9 mouse cellular contexts compared by ENCODE assay signal in the genomic region with DNA sequence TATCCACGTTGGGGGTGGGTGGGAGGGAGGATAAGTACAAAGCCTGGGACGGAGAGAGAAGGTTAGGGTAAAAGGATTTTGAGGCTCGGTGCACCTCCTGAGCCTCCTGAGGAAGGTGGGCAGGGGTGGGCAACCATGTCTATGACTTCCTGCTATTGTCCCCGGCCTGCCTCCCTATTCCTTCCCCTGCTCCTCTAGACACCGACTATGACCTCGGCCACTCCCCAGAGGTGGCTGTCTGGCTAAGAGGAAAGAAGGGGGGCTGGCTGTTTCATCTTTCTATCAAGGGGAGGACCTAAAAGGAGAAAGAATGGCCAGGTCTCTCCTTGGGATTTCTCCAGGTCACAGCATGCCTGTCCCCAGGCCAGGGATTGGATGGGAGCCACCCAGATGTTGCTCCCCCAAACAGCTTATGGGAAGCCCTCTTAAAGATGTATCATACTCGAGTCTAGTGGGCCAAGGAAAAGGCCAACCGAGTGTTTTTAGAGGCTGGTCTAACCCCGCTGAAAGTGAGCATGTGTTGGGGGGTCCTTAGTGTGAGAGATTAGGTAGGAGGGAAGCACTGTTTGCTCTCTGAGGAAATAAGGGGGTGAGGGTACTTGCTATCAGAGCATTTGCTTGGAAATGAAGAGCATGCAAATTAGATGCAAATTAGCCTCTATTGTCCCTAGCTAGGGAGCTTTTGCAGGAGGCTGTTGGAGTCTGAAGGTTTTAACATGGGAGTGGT. TPM values are rescaled to one million over a fixed set of nuclear protein-coding genes. Genes with fewer than 3 reads are reported as not detected.
DNase-seq lines count a peak whose midpoint lies in the region; ATAC-seq and TF ChIP-seq lines count a peak whose summit lies in the region.
"Had no signal": no experiment of that assay in that cellular context is flagged by ENCODE, and none has a peak within 500 bp of the region (broad histone marks: within the 10 kb centered on the region; RNA-seq: fewer than 3 reads in every experiment).

No protein-coding gene starts in this region.

- no peak for ATAC-seq in heart, embryonic 13.5 days (ENCODE audit: extremely low read depth, insufficient number of reproducible peaks, low FRiP score, low TSS enrichment)
- ATAC-seq in liver, embryonic 13.5 days (ENCODE audit: low read depth): no peak

- peak overlapping the region; percentile 94 for H3K4me2 ChIP-seq in heart, embryonic 13.5 days
- peak overlapping the region; percentile 95 for H3K4me2 ChIP-seq in liver, embryonic 13.5 days

- intact Hi-C loops in left cerebral cortex, postnatal 36 days (cut with DNase I): no loop called here

- TF ChIP-seq EP300 in ES-Bruce4 (IDR thresholded peaks at IDR 0.05; ENCODE audit: insufficient read depth, low read depth, low read length): no peak

- H3K27me3 ChIP-seq in ES-Bruce4 (ENCODE audit: control insufficient read depth, insufficient read depth, low read length, poor library complexity, severe bottlenecking): no peaks in the 10 kb centered on the region
- H3K27me3 ChIP-seq in heart, embryonic 13.5 days (replicated peaks): peaks cover 9% of the 10 kb centered on the region; the same call in 1 of the 2 replicates
- peaks cover 56% of the 10 kb centered on the region for H3K27me3 ChIP-seq in liver, embryonic 13.5 days

- DNase-seq in embryo, embryonic 11 days: peak; percentile 20
- no peak for DNase-seq in embryo, embryonic 10.5 days (ENCODE audit: low spot score)
- DNase-seq in liver, embryonic 13.5 days: no peak
- DNase-seq in spleen, postnatal 4 days (ENCODE audit: low spot score in 2 of 2): no peak
- no peak for DNase-seq in left cerebral cortex, postnatal 36 days (ENCODE audit: low spot score in 2 of 2)
- no peak for DNase-seq in adrenal gland, adult 8-10 months

- H3K27ac ChIP-seq in ES-Bruce4 (ENCODE audit: insufficient read depth, low read length): peak overlapping the region; percentile 65; the same call in 1 of the 2 replicates
- no peak overlapping the region for H3K27ac ChIP-seq in heart, embryonic 13.5 days (replicated peaks)
- H3K27ac ChIP-seq in liver, embryonic 13.5 days: no peak overlapping the region

- TF ChIP-seq POLR2A in ES-Bruce4 (IDR thresholded peaks at IDR 0.05; ENCODE audit: insufficient read depth, low read length): no peak

- H3K4me3 ChIP-seq in ES-Bruce4 (ENCODE audit: low read depth, low read length): peak overlapping the region; percentile 80
- peak overlapping the region; percentile 75 for H3K4me3 ChIP-seq in heart, embryonic 13.5 days
- H3K4me3 ChIP-seq in liver, embryonic 13.5 days (replicated peaks): peak overlapping the region; percentile 68

- H3K4me1 ChIP-seq in ES-Bruce4 (ENCODE audit: control insufficient read depth, insufficient read depth, low read length): peaks cover 18% of the 10 kb centered on the region
- H3K4me1 ChIP-seq in heart, embryonic 13.5 days: peaks cover 46% of the 10 kb centered on the region
- H3K4me1 ChIP-seq in liver, embryonic 13.5 days (replicated peaks): peaks cover 32% of the 10 kb centered on the region

- WGBS in heart, embryonic 13.5 days: 9% methylated on average over 9 of the region's 9 CpGs
- 13% methylated on average over 9 of the region's 9 CpGs for WGBS in liver, embryonic 13.5 days (ENCODE audit: insufficient replicate concordance)

- peak overlapping the region; percentile 54 for H3K9ac ChIP-seq in ES-Bruce4 (ENCODE audit: low read depth, poor library complexity, severe bottlenecking)
- H3K9ac ChIP-seq in heart, embryonic 13.5 days: peak overlapping the region; percentile 85
- peak overlapping the region; percentile 6; the same call in 1 of the 2 replicates for H3K9ac ChIP-seq in liver, embryonic 13.5 days

- H3K36me3 ChIP-seq in ES-Bruce4 (ENCODE audit: control insufficient read depth, insufficient read depth, low read length, poor library complexity, severe bottlenecking): no peaks in the 10 kb centered on the region
- H3K36me3 ChIP-seq in heart, embryonic 13.5 days: peaks cover 13% of the 10 kb centered on the region
- no peaks in the 10 kb centered on the region for H3K36me3 ChIP-seq in liver, embryonic 13.5 days

- no peaks in the 10 kb centered on the region for H3K9me3 ChIP-seq in ES-Bruce4 (replicated peaks; ENCODE audit: control insufficient read depth, insufficient read depth, low read length, poor library complexity, severe bottlenecking)
- H3K9me3 ChIP-seq in heart, embryonic 13.5 days: no peaks in the 10 kb centered on the region
- no peaks in the 10 kb centered on the region for H3K9me3 ChIP-seq in liver, embryonic 13.5 days (replicated peaks)

- no peak for TF ChIP-seq CTCF in ES-Bruce4 (IDR thresholded peaks at IDR 0.05; ENCODE audit: low read depth, low read length)

RNA-seq across cellular contexts. Expression of a gene that starts 1.5 kb away (rescaled TPM):
- polyA plus RNA-seq in ES-Bruce4 (2011; ENCODE audit: insufficient read depth, insufficient read length, low read depth, missing spikeins): 13.3 and 18.8 TPM in 2 replicates
- polyA plus RNA-seq in heart, embryonic 13.5 days (2015; fragmentation: Nextera tagmentation; extraction: Ambion mirVana): 2.9 and 3.0 TPM in 2 replicates
- polyA plus RNA-seq in liver, embryonic 13.5 days (2015; fragmentation: Nextera tagmentation; extraction: Ambion mirVana): 0.35 and 0.36 TPM in 2 replicates
- total RNA-seq in left cerebral cortex, postnatal 36 days (2021): 10 to 100 TPM; 20.2 to 21.0 TPM
- total RNA-seq in adrenal gland, adult 8-10 months (2022): 10 to 100 TPM in 2 of 4 experiments, 1 to 10 TPM in 2; 4.0 to 13.1 (median 8.0) TPM
- total RNA-seq: neutrophil, adult 5-6 weeks had no signal

RNA-seq across cellular contexts. Expression of a gene that starts 19.6 kb away (rescaled TPM):
- not detected in 2 replicates for polyA plus RNA-seq in ES-Bruce4 (2011; ENCODE audit: insufficient read depth, insufficient read length, low read depth, missing spikeins)
- polyA plus RNA-seq in heart, embryonic 13.5 days (2015; fragmentation: Nextera tagmentation; extraction: Ambion mirVana): 2.1 and 2.8 TPM in 2 replicates
- 5.7 and 6.0 TPM in 2 replicates for polyA plus RNA-seq in liver, embryonic 13.5 days (2015; fragmentation: Nextera tagmentation; extraction: Ambion mirVana)
- total RNA-seq in left cerebral cortex, postnatal 36 days (2021): 1 to 10 TPM; 2.5 TPM
- 1 to 10 TPM; 1.8 to 5.0 (median 3.2) TPM for total RNA-seq in adrenal gland, adult 8-10 months (2022)

RNA-seq across cellular contexts. Expression of a gene that starts 27.9 kb away (rescaled TPM):
- polyA plus RNA-seq in ES-Bruce4 (2011; ENCODE audit: insufficient read depth, insufficient read length, low read depth, missing spikeins): 4.0 and 5.7 TPM in 2 replicates
- polyA plus RNA-seq in heart, embryonic 13.5 days (2015; fragmentation: Nextera tagmentation; extraction: Ambion mirVana): 8.8 and 9.8 TPM in 2 replicates
- 7.3 and 7.5 TPM in 2 replicates for polyA plus RNA-seq in liver, embryonic 13.5 days (2015; fragmentation: Nextera tagmentation; extraction: Ambion mirVana)
- total RNA-seq in left cerebral cortex, postnatal 36 days (2021): 10 to 100 TPM; 16.3 to 18.4 TPM
- 10 to 100 TPM in 3 of 4 experiments, 1 to 10 TPM in 1; 8.4 to 11.4 (median 10.4) TPM for total RNA-seq in adrenal gland, adult 8-10 months (2022)

RNA-seq across cellular contexts. Expression of a gene that starts 28.0 kb away (rescaled TPM):
- 48.5 and 52.1 TPM in 2 replicates for polyA plus RNA-seq in ES-Bruce4 (2011; ENCODE audit: insufficient read depth, insufficient read length, low read depth, missing spikeins)
- polyA plus RNA-seq in heart, embryonic 13.5 days (2015; fragmentation: Nextera tagmentation; extraction: Ambion mirVana): 51.7 and 54.2 TPM in 2 replicates
- polyA plus RNA-seq in liver, embryonic 13.5 days (2015; fragmentation: Nextera tagmentation; extraction: Ambion mirVana): 33.4 and 33.5 TPM in 2 replicates
- total RNA-seq in left cerebral cortex, postnatal 36 days (2021): 10 to 100 TPM; 46.1 to 46.4 TPM
- 10 to 100 TPM; 30.8 to 58.2 (median 43.5) TPM for total RNA-seq in adrenal gland, adult 8-10 months (2022)

RNA-seq across cellular contexts. Expression of a gene that starts 37.5 kb away (rescaled TPM):
- 0.90 TPM in 1 of 2 replicates, not detected in the other for polyA plus RNA-seq in ES-Bruce4 (2011; ENCODE audit: insufficient read depth, insufficient read length, low read depth, missing spikeins)
- 0.82 and 1.4 TPM in 2 replicates for polyA plus RNA-seq in heart, embryonic 13.5 days (2015; fragmentation: Nextera tagmentation; extraction: Ambion mirVana)
- 0.17 and 0.67 TPM in 2 replicates for polyA plus RNA-seq in liver, embryonic 13.5 days (2015; fragmentation: Nextera tagmentation; extraction: Ambion mirVana)
- under 1 TPM in 1 of 2 experiments, not detected in 1; 0.88 TPM for total RNA-seq in left cerebral cortex, postnatal 36 days (2021)
- 1 to 10 TPM in 1 of 4 experiments, under 1 TPM in 1, not detected in 2; 0.56 to 1.5 TPM for total RNA-seq in adrenal gland, adult 8-10 months (2022)

Comparison
In these comparisons a context has a peak if more than half of its experiments do, and no peak if none do; other contexts are left out.
1. H3K9ac ChIP-seq: peak in every context shown above with its lines; median percentile 85 in heart, embryonic 13.5 days; 54 in ES-Bruce4; 6 in liver, embryonic 13.5 days.